Mouse (Mus musculus): ENCODE measurements around the gene Fezf2. TPM values are rescaled to one million over a fixed set of nuclear protein-coding genes. Genes with fewer than 3 reads are reported as not detected.

The Fezf2 gene
- 90.9 and 94.3 TPM in 2 replicates for polyA plus RNA-seq (2015; fragmentation: Nextera tagmentation; extraction: Ambion mirVana)

DNA sequence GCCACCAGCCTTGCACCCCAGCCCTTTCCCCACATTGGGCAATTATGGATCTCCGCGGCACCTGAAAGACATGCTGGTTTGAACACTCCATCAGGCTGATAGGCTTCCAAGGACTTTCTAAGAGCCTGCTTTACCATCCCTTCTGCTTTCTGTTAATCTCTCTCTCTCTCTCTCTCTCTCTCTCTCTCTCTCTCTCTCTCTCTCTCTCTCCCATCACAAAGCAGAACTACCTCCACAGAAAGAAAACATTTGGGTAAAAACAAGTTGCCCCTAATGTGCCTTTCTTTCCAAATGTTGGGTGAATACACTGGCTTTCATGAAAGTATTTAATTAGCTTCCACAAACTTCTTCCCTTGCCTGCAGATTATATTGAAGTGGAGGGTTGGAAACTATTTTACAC, at the start of gene Fezf2:
TSS of gene Fezf2 (minus strand) at position 101 of the 400 bp plus-strand sequence.
- Histone ChIP-seq H3K9me3 (no peaks in the 10 kb centered on the region), H3K9ac (replicated peaks) (peak within 1 kb of the TSS; percentile 34), H3K4me1 (peaks cover 48% of the 10 kb centered on the region), H3K27me3 (peaks cover 42% of the 10 kb centered on the region), H3K4me3 (peak within 1 kb of the TSS; percentile 51), H3K36me3 (no peaks in the 10 kb centered on the region), H3K27ac (replicated peaks) (peak within 1 kb of the TSS; percentile 95), H3K4me2 (replicated peaks) (peak within 1 kb of the TSS; percentile 62)
- 3% methylated on average over 2 of the region's 2 CpGs for WGBS
- ATAC-seq (replicated peaks): no peak

DNA sequence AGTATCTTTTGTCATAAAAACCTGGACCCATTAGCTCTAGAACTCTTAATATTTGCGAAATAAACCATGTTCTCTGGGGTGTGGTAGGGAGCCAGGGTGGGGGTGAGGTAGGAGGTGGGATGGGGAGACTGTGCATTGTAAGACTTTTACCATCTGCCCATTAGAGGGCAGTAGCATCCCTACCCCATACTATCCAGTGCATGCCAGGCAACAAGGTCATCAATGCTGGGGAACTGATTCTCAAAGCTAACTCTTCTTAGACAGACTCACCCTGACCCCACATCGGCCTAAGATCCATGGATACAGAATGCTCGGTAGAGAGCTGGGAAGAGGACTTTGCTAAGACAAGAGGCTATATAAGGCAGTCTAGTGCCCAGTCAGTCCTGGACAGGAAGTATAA, 49.6 kb upstream of the Fezf2 start:
- Histone ChIP-seq H3K4me3 (no peak overlapping the region), H3K27ac (replicated peaks) (no peak overlapping the region), H3K9ac (replicated peaks) (no peak overlapping the region), H3K36me3 (no peaks in the 10 kb centered on the region), H3K9me3 (no peaks in the 10 kb centered on the region), H3K27me3 (no peaks in the 10 kb centered on the region), H3K4me1 (peaks cover 25% of the 10 kb centered on the region), H3K4me2 (replicated peaks) (no peak overlapping the region)
- ATAC-seq (replicated peaks): no peak
- WGBS: 85% methylated on average over 3 of the region's 3 CpGs

DNA sequence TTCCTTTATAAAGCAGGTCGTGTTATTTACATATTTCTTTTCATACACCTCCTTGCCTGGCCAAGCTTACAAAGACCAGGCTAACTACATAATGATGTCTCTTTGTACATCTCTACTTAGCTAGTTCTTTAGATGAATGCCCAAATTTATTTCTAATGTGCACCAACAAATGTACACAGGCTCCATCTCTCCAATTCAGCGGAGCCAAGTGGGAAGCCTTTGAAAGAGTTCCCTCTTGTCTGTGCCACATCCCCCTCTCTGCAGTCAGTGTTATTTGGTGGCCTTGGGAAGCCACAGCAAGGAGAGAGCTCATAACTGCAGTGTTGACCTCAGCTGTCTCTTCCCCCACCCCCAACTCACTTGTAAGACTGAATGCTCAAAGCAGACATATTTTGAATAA, 46.3 kb upstream of the Fezf2 start:
- no peak overlapping the region for H3K9ac ChIP-seq (replicated peaks)
- H3K27ac ChIP-seq (replicated peaks): peak overlapping the region; percentile 59
- H3K4me1 ChIP-seq: peaks cover 56% of the 10 kb centered on the region
- H3K4me2 ChIP-seq (replicated peaks): no peak overlapping the region
- no peaks in the 10 kb centered on the region for H3K36me3 ChIP-seq
- no peaks in the 10 kb centered on the region for H3K9me3 ChIP-seq
- WGBS: 0% methylated on average over 2 of the region's 2 CpGs
- no peaks in the 10 kb centered on the region for H3K27me3 ChIP-seq
- ATAC-seq (replicated peaks): no peak; the same call in 1 of the 2 replicates
- H3K4me3 ChIP-seq: no peak overlapping the region

- ATAC-seq (replicated peaks): peak; percentile 87
- Histone ChIP-seq H3K9ac (replicated peaks) (no peak overlapping the region), H3K4me2 (replicated peaks) (peak overlapping the region; percentile 20; the same call in 1 of the 2 replicates), H3K27ac (replicated peaks) (peak overlapping the region; percentile 77), H3K9me3 (no peaks in the 10 kb centered on the region), H3K36me3 (no peaks in the 10 kb centered on the region), H3K27me3 (no peaks in the 10 kb centered on the region), H3K4me1 (peaks cover 65% of the 10 kb centered on the region), H3K4me3 (no peak overlapping the region)
- WGBS: 3% methylated on average over 12 of the region's 12 CpGs
Observed at GRCm38 (mm10) chr14:12393271-12393861, 45.4 kb upstream of the Fezf2 start.

DNA sequence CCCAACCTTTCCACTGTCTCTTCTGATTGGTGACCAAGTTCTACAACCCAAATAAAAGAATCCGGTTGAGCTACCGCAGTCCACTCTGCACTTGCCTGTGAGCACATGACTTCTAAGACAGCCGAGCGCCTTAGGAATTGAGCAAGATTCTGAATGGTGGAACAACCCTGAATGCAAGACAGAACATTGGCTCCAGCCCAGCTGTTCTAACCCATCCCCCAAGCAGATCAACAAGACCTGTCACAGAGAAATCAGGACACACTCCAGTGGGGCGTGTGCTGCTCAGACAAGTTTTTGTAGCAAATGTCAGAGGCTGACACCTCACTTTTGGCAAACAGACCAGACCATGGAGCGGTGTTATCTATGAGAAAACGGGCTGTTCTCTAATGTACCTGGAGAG, 43.2 kb upstream of the Fezf2 start:
- no peak overlapping the region; the same call in 1 of the 2 replicates for H3K27ac ChIP-seq (replicated peaks)
- no peaks in the 10 kb centered on the region for H3K27me3 ChIP-seq
- H3K4me1 ChIP-seq: peaks cover 80% of the 10 kb centered on the region

GRCm38 (mm10) chr14:12388806-12389436, 40.9 kb upstream of the Fezf2 start:
- no peaks in the 10 kb centered on the region for H3K9me3 ChIP-seq
- H3K36me3 ChIP-seq: no peaks in the 10 kb centered on the region
- peaks cover 68% of the 10 kb centered on the region for H3K4me1 ChIP-seq
- 5% methylated on average over 14 of the region's 14 CpGs for WGBS
- peak overlapping the region; percentile 74 for H3K27ac ChIP-seq (replicated peaks)
- no peak overlapping the region for H3K4me2 ChIP-seq (replicated peaks)
- no peak overlapping the region for H3K9ac ChIP-seq (replicated peaks)
- peak; percentile 36 for ATAC-seq (replicated peaks)
- H3K27me3 ChIP-seq: peaks cover 5% of the 10 kb centered on the region; the same call in 1 of the 2 replicates
- H3K4me3 ChIP-seq: no peak overlapping the region

More for the DNA sequence above, 43.2 kb upstream of the Fezf2 start:
- no peaks in the 10 kb centered on the region for H3K9me3 ChIP-seq
- no peak overlapping the region for H3K9ac ChIP-seq (replicated peaks)
- H3K4me2 ChIP-seq (replicated peaks): no peak overlapping the region
- H3K4me3 ChIP-seq: no peak overlapping the region
- H3K36me3 ChIP-seq: no peaks in the 10 kb centered on the region
- 0 out of 2 replicates have a peak, but pooled peaks have one; percentile 5 for ATAC-seq (replicated peaks)
- WGBS: 11% methylated on average over 7 of the region's 7 CpGs

DNA sequence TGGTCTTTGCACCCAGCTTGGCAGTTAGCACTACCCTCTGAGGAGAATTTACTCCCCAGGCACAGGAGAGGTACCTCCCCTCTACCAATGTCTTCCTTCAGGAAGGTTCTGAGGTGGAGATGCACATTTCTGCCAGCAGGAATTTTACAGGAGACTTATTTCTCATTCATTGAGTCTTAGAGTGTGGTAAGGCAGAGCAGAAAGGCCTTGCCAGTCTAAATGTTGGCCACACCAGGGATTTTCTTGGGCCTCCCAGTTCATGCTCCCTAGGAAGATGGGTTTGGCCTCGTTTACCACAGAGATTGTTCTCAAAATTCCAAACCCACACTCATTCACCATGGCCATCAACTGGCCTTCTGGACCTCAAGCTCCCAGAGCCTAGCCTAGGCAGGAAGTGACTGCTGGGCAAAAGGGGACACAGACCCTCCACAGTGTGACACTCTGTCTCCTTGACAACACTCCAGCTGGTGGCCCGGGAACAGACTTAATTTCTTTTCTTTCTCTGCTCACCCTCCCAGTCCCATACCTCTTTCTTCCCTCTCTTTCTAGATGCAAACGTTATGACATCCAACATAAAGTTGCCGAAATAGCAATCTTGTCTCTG, 40.3 kb upstream of the Fezf2 start:
- no peaks in the 10 kb centered on the region for H3K36me3 ChIP-seq
- peak; percentile 33 for ATAC-seq (replicated peaks)
- peaks cover 5% of the 10 kb centered on the region; the same call in 1 of the 2 replicates for H3K27me3 ChIP-seq
- no peak overlapping the region for H3K4me3 ChIP-seq
- no peak overlapping the region for H3K4me2 ChIP-seq (replicated peaks)
- no peak overlapping the region for H3K9ac ChIP-seq (replicated peaks)
- H3K27ac ChIP-seq (replicated peaks): peak overlapping the region; percentile 74
- no peaks in the 10 kb centered on the region for H3K9me3 ChIP-seq
- H3K4me1 ChIP-seq: peaks cover 62% of the 10 kb centered on the region
- 7% methylated on average over 4 of the region's 4 CpGs for WGBS

GRCm38 (mm10) chr14:12387176-12387575, 39.2 kb upstream of the Fezf2 start:
- ATAC-seq (replicated peaks): no peak
- no peaks in the 10 kb centered on the region for H3K36me3 ChIP-seq
- H3K27ac ChIP-seq (replicated peaks): no peak overlapping the region
- 51% methylated on average over 6 of the region's 6 CpGs for WGBS
- no peaks in the 10 kb centered on the region for H3K9me3 ChIP-seq
- no peak overlapping the region for H3K4me3 ChIP-seq
- no peak overlapping the region for H3K9ac ChIP-seq (replicated peaks)
- H3K4me2 ChIP-seq (replicated peaks): no peak overlapping the region
- H3K4me1 ChIP-seq: peaks cover 51% of the 10 kb centered on the region
- H3K27me3 ChIP-seq: peaks cover 5% of the 10 kb centered on the region; the same call in 1 of the 2 replicates

GRCm38 (mm10) chr14:12377883-12378282, 29.9 kb upstream of the Fezf2 start:
- ATAC-seq (replicated peaks): peak; percentile 57; the same call in 1 of the 2 replicates
- Histone ChIP-seq H3K27ac (replicated peaks) (peak overlapping the region; percentile 35; the same call in 1 of the 2 replicates), H3K4me2 (replicated peaks) (no peak overlapping the region), H3K36me3 (no peaks in the 10 kb centered on the region), H3K4me3 (no peak overlapping the region), H3K9me3 (no peaks in the 10 kb centered on the region), H3K27me3 (no peaks in the 10 kb centered on the region), H3K4me1 (peaks cover 15% of the 10 kb centered on the region), H3K9ac (replicated peaks) (no peak overlapping the region)
- WGBS: 29% methylated on average over 9 of the region's 9 CpGs

DNA sequence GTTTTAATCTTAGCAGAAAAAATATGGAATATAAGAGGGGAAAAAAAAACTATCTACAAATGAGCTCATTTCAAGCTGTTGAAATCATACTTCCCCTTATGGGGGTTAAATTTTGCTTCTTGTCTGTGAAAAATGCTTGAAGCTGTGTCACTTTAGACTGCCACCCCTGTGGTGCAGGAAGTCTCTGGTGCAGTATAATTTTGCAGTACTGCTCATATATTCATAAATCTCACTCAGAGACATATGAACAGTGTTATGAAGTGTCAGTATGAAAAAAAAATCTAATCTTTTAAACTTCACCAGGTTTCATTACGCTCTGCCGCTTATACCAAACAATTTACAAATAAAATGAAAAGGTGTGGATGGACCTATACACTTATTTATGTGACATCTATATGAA, 29.3 kb upstream of the Fezf2 start:
- no peaks in the 10 kb centered on the region for H3K36me3 ChIP-seq
- ATAC-seq (replicated peaks): peak; percentile 48; the same call in 1 of the 2 replicates
- H3K4me2 ChIP-seq (replicated peaks): no peak overlapping the region
- H3K9ac ChIP-seq (replicated peaks): no peak overlapping the region
- H3K27ac ChIP-seq (replicated peaks): peak overlapping the region; percentile 16
- peaks cover 15% of the 10 kb centered on the region for H3K4me1 ChIP-seq
- no peak overlapping the region for H3K4me3 ChIP-seq
- 84% methylated on average over 2 of the region's 2 CpGs for WGBS
- no peaks in the 10 kb centered on the region for H3K27me3 ChIP-seq
- H3K9me3 ChIP-seq: no peaks in the 10 kb centered on the region

DNA sequence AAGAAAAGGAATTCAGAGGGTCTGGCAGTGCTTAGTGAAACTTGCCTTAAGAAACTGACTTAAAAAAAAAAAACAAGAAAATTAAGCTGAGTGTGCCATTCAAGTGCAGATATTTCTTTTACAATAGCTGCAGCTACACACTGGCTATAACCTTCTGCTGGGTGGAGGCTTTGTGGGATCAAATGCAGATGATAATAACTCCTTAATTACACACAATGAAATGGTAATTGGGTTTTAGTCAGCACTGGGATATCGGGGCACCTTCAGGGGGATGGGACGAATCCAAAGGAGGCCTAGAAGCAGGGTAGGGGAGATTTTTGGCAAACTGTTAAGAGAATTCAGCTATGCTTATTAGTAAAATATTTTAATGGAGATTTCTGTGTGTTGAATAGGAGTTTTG, 27.5 kb upstream of the Fezf2 start:
- Histone ChIP-seq H3K4me2 (replicated peaks) (no peak overlapping the region), H3K36me3 (no peaks in the 10 kb centered on the region), H3K9me3 (no peaks in the 10 kb centered on the region), H3K9ac (replicated peaks) (no peak overlapping the region), H3K27ac (replicated peaks) (no peak overlapping the region), H3K27me3 (no peaks in the 10 kb centered on the region), H3K4me3 (no peak overlapping the region), H3K4me1 (peaks cover 15% of the 10 kb centered on the region)
- ATAC-seq (replicated peaks): 0 out of 2 replicates have a peak, but pooled peaks have one; percentile 29
- 10% methylated on average over 2 of the region's 2 CpGs for WGBS

DNA sequence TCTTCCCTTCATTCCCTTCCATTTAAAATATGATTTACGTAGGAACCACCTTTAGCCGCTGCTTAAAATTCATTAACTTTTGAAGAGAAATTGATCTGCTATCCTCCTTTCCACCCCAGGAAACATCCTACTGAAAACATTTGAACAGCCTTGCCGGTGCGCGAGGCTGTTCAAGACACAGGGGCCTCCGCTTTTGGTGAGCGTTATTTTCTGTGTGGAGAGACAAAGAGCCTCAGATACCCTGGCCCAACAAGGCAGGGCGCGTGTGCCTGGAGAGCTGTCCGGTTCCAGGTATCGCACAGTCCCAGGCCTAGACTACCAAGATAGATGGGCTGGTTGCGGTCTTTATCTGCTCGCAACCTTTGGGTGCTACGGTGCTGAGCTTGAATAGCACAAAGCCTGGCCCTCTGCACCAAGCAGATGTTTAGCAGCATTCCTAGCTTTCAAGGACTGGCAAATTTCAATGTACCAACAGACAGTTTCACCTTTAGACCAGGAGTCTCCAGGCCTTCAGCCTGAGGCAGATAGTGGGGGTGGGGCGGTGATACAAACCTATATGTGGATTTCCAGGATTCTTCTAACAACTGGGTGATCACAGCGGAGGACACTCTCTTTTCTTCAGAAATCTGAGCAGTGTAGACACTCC, 2.4 kb upstream of the Fezf2 start:
- H3K36me3 ChIP-seq: no peaks in the 10 kb centered on the region
- H3K4me1 ChIP-seq: peaks cover 39% of the 10 kb centered on the region
- H3K9ac ChIP-seq (replicated peaks): no peak overlapping the region
- no peak for ATAC-seq (replicated peaks)
- H3K4me2 ChIP-seq (replicated peaks): no peak overlapping the region
- WGBS: 33% methylated on average over 16 of the region's 16 CpGs
- peaks cover 51% of the 10 kb centered on the region for H3K27me3 ChIP-seq
- no peaks in the 10 kb centered on the region for H3K9me3 ChIP-seq
- no peak overlapping the region for H3K4me3 ChIP-seq
- H3K27ac ChIP-seq (replicated peaks): no peak overlapping the region

All from forebrain, embryonic 15.5 days (tissue).